Mouse (Mus musculus) intestine, embryonic 16.5 days (tissue): Measurements from ENCODE around the gene Repin1. TPM values are rescaled to one million over a fixed set of nuclear protein-coding genes. Genes with fewer than 3 reads are reported as not detected.

ENCODE experiments used
- ATAC-seq: fragments of 200-750 bp; cut with Nextera tagmentation; 2 replicates; pipeline ENCODE4 v1.8.0; 2017; ENCODE audit warnings: moderate TSS enrichment, moderate library complexity
- H3K27ac ChIP-seq: fragments of 300-500 bp; sonication (generic); 2 replicates; pipeline ENCODE4 v1.5.1; 2014; ENCODE audit warnings: mild to moderate bottlenecking, low read length
- H3K27me3 ChIP-seq: fragments of 300-500 bp; sonication (generic); replicated peaks from 2 replicates; pipeline ENCODE4 v1.6.1; 2014; ENCODE audit warnings: low read length, control low read depth, mixed read lengths; ENCODE audit not compliant: control insufficient read depth, insufficient read depth
- H3K36me3 ChIP-seq: fragments of 300-500 bp; sonication (generic); 2 replicates; pipeline ENCODE4 v1.6.1; 2014; ENCODE audit warnings: low read length, control low read depth; ENCODE audit not compliant: control insufficient read depth, insufficient read depth
- H3K4me1 ChIP-seq: fragments of 300-500 bp; sonication (generic); 2 replicates; pipeline ENCODE4 v1.6.1; 2014; ENCODE audit warnings: low read length, control low read depth, mixed read lengths; ENCODE audit not compliant: control insufficient read depth, insufficient read depth
- H3K4me2 ChIP-seq: fragments of 300-500 bp; sonication (generic); 2 replicates; pipeline ENCODE4 v1.6.1; 2014; ENCODE audit warnings: low read depth, low read length, control low read depth
- H3K4me3 ChIP-seq: fragments of 300-500 bp; sonication (generic); 2 replicates; pipeline ENCODE4 v1.5.1; 2014; ENCODE audit warnings: mild to moderate bottlenecking, low read length
- H3K9ac ChIP-seq: fragments of 300-500 bp; sonication (generic); 2 replicates; pipeline ENCODE4 v1.6.1; 2014; ENCODE audit warnings: low read depth, low read length
- H3K9me3 ChIP-seq: fragments of 300-500 bp; sonication (generic); 2 replicates; pipeline ENCODE4 v1.6.1; 2016; ENCODE audit warnings: low read length, control low read depth; ENCODE audit not compliant: control insufficient read depth
- WGBS: fragments of 180-500 bp; shearing (Covaris S2); extraction: QIAGEN DNeasy Blood & Tissue Kit; methylation state at CpG from one replicate; pipeline ENCODE4 v1.1.7; 2014; 5-methylcytosine and 5-hydroxymethylcytosine counted together
- polyA plus RNA-seq: library from polyadenylated mRNA; unstranded; fragments of >200 nt; fragmentation: Nextera tagmentation; extraction: Ambion mirVana; gene quantifications from 2 replicates; pipeline ENCODE4 v1.2.1, GENCODE M21; 2015

The Repin1 gene
- polyA plus RNA-seq, 1 experiment from 2014 or later, result 22.1 TPM

DNA sequence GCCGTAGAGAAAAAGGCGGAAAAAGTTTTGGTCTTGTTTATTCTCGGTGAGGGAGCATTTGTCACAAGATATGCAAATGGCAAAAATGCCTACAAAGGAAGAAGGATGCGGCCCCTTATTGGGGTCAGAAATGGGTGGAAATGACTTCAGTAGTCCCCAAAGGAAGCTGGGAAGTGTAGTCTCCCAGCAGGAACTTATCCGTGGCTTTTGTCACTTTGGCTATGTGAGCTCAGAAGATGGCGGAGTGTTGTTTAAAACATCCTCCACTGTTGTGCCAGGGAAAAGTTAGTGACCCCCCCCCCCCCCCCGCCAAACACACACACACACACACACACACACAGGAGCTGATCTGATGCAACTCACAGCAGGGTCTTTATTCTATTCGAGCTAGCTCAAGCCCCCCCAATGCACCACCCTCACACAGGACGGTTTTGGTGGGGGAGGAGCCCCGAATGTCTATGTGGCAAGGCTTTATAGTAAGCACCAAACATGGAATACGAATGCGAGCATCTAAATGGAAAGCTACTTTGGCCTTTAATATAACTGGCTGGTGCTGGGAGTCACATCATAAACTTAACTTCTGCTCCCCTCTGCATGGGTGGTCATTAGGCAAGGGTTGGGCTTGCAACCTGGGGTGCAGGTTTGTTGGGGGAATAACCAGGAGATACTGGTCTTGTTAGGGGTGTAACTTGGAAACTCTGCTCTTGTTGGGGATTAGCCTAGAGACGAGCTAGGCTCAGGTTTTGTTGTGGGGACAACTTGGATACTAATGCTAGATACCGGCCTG lies 38.4 kb upstream of the Repin1 start:
- Histone ChIP-seq H3K4me1 (peaks cover 6% of the 10 kb centered on the region; the same call in 1 of the 2 replicates), H3K4me2 (peak overlapping the region; percentile 77), H3K9ac (peak overlapping the region; percentile 69), H3K4me3 (peak overlapping the region; percentile 55), H3K27ac (peak overlapping the region; percentile 92), H3K27me3 (no peaks in the 10 kb centered on the region), H3K9me3 (no peaks in the 10 kb centered on the region), H3K36me3 (no peaks in the 10 kb centered on the region)
- peak; percentile 82 for ATAC-seq
- 29% methylated on average over 13 of the region's 14 CpGs for WGBS

GRCm38 (mm10) chr6:48555956-48556355 lies 37.7 kb upstream of the Repin1 start:
- no peaks in the 10 kb centered on the region for H3K36me3 ChIP-seq
- 87% methylated on average over 3 of the region's 3 CpGs for WGBS
- no peak overlapping the region for H3K9ac ChIP-seq
- H3K27ac ChIP-seq, result peak overlapping the region; percentile 92; the same call in 1 of the 2 replicates
- ATAC-seq, result no peak
- no peaks in the 10 kb centered on the region for H3K9me3 ChIP-seq
- H3K4me2 ChIP-seq, result no peak overlapping the region
- H3K27me3 ChIP-seq, result no peaks in the 10 kb centered on the region
- no peak overlapping the region for H3K4me3 ChIP-seq
- peaks cover 6% of the 10 kb centered on the region; the same call in 1 of the 2 replicates for H3K4me1 ChIP-seq

DNA sequence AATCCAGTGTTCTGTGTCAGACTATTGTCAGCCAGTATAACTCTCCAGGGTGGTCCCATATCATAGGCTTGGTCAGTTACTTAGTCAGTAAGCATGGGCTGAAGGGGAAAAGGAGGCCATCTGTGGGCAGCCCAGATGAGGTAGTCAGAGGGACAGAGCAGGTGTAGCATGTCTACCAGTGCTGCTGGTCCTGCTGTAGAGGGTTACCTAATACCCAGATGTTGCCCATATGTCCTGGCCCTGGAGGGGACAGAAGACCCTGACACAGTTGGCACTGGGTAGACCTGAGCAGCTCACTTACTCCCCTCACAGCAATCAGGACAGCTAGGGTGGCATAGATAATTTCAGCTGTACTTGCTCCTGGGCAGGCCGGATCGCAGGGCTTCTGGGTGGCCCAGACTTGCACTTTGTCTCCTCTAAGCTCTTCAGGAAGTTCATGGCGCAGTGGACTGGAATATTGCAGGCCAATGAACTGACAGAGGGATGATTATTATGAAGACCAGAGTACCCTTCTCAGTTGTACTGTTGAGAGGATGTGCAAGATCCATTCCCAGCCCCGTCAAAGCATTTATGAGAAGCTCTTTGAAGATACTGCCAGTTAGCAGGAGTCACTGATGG lies 27.9 kb upstream of the Repin1 start:
- Histone ChIP-seq H3K4me3 (no peak overlapping the region), H3K4me2 (no peak overlapping the region), H3K9me3 (no peaks in the 10 kb centered on the region), H3K27me3 (no peaks in the 10 kb centered on the region), H3K9ac (no peak overlapping the region), H3K27ac (no peak overlapping the region), H3K4me1 (peaks cover 15% of the 10 kb centered on the region), H3K36me3 (no peaks in the 10 kb centered on the region; the same call in 1 of the 2 replicates)
- ATAC-seq, result peak; percentile 12; the same call in 1 of the 2 replicates
- WGBS, result 72% methylated on average over 4 of the region's 4 CpGs

DNA sequence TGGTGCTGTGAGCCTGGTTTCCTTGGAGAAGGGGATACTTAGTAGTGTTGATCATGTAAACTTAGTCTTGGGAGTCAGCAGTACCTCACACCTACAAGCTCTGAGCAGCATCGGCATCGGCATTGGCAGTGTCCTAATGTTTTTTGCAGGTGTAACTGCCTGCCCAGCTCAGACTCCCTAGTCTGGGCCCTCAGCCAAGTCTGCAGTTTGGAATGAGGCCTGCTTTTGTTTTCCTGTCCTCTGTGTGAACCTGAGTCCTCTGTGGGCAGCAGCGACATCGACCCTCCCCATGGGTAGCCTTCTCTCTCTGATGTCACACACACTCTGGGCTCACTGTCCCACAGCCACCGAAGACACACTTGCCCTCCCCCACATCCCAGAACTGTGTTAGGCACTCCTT lies 27.4 kb upstream of the Repin1 start:
- Histone ChIP-seq H3K9ac (no peak overlapping the region), H3K27me3 (no peaks in the 10 kb centered on the region), H3K27ac (no peak overlapping the region), H3K4me2 (no peak overlapping the region), H3K4me3 (no peak overlapping the region), H3K9me3 (no peaks in the 10 kb centered on the region), H3K36me3 (no peaks in the 10 kb centered on the region; the same call in 1 of the 2 replicates), H3K4me1 (peaks cover 15% of the 10 kb centered on the region)
- 45% methylated on average over 5 of the region's 5 CpGs for WGBS
- ATAC-seq, result peak; percentile 47

- 65% methylated on average over 21 of the region's 21 CpGs for WGBS
- ATAC-seq, result peak; percentile 36; the same call in 1 of the 2 replicates
Observed at GRCm38 (mm10) chr6:48568036-48568984, 25.4 kb upstream of the Repin1 start.

GRCm38 (mm10) chr6:48569065-48569807 lies 24.4 kb upstream of the Repin1 start:
- Histone ChIP-seq H3K36me3 (no peaks in the 10 kb centered on the region; the same call in 1 of the 2 replicates), H3K27me3 (no peaks in the 10 kb centered on the region), H3K4me2 (no peak overlapping the region), H3K4me3 (no peak overlapping the region), H3K27ac (peak overlapping the region; percentile 60), H3K9me3 (no peaks in the 10 kb centered on the region), H3K9ac (no peak overlapping the region), H3K4me1 (peaks cover 21% of the 10 kb centered on the region)
- ATAC-seq, result no peak
- 66% methylated on average over 8 of the region's 8 CpGs for WGBS

More at GRCm38 (mm10) chr6:48568036-48568984, 25.4 kb upstream of the Repin1 start:
- Histone ChIP-seq H3K27ac (peak overlapping the region; percentile 60; the same call in 1 of the 2 replicates), H3K4me1 (peaks cover 20% of the 10 kb centered on the region), H3K9ac (no peak overlapping the region), H3K4me3 (no peak overlapping the region), H3K27me3 (no peaks in the 10 kb centered on the region), H3K4me2 (no peak overlapping the region), H3K36me3 (no peaks in the 10 kb centered on the region; the same call in 1 of the 2 replicates), H3K9me3 (no peaks in the 10 kb centered on the region)

DNA sequence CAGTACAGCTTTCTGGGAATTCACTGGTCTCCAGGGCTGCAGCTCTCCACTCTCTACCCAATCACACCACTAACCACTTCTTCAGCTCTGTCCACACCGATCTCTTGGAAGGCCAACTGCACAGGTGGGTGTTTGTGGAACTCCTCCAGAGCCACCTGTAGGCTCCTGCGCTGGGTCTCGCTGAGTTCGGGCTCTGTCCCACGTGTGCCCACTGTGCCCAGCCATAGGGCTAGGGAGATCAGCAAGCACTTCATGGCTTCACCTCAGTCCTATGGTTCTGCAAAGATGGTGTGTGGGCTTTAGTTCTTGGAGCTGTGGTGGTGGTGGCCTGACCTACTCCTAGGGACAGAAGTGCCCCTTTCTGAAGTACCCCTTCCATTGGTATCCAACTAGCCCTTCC lies 21.7 kb upstream of the Repin1 start:
- peaks cover 15% of the 10 kb centered on the region for H3K4me1 ChIP-seq
- peak overlapping the region; percentile 45 for H3K4me2 ChIP-seq
- H3K9me3 ChIP-seq, result no peaks in the 10 kb centered on the region
- H3K36me3 ChIP-seq, result no peaks in the 10 kb centered on the region
- WGBS, result 90% methylated on average over 5 of the region's 5 CpGs
- H3K27me3 ChIP-seq, result no peaks in the 10 kb centered on the region
- H3K4me3 ChIP-seq, result peak overlapping the region; percentile 30
- ATAC-seq, result no peak
- H3K27ac ChIP-seq, result peak overlapping the region; percentile 69
- peak overlapping the region; percentile 36; the same call in 1 of the 2 replicates for H3K9ac ChIP-seq

GRCm38 (mm10) chr6:48572572-48573061 lies 21.1 kb upstream of the Repin1 start, which contains the start of gene Rarres2:
Gene Rarres2, minus strand, starts transcription at chr6:48572789.
- no peaks in the 10 kb centered on the region for H3K27me3 ChIP-seq
- peak within 1 kb of the TSS; percentile 36; the same call in 1 of the 2 replicates for H3K9ac ChIP-seq
- no peaks in the 10 kb centered on the region for H3K9me3 ChIP-seq
- H3K36me3 ChIP-seq, result no peaks in the 10 kb centered on the region
- peak within 1 kb of the TSS; percentile 69 for H3K27ac ChIP-seq
- H3K4me3 ChIP-seq, result peak within 1 kb of the TSS; percentile 30
- peak; percentile 78 for ATAC-seq
- H3K4me2 ChIP-seq, result peak within 1 kb of the TSS; percentile 45
- peaks cover 15% of the 10 kb centered on the region for H3K4me1 ChIP-seq
- 20% methylated on average over 6 of the region's 6 CpGs for WGBS
